Mouse (Mus musculus): ENCODE data around the gene Glt6d1. TPM values are rescaled to one million over a fixed set of nuclear protein-coding genes. Genes with fewer than 3 reads are reported as not detected.

The Glt6d1 gene
- polyA plus RNA-seq, 1 experiment from 2014 or later = not detected

GRCm38 (mm10) chr2:25785573-25786322 lies 29.9 kb downstream of the Glt6d1 start:
- H3K9ac ChIP-seq (ENCODE audit: low read depth, low read length) = no peak overlapping the region
- 0 out of 2 replicates have a peak, but pooled peaks cover 2% of the 10 kb centered on the region for H3K27me3 ChIP-seq (ENCODE audit: control insufficient read depth, insufficient read depth, low read length)
- WGBS (ENCODE audit: insufficient replicate concordance) = 66% methylated on average over 5 of the region's 5 CpGs
- H3K4me1 ChIP-seq (ENCODE audit: control insufficient read depth, insufficient read depth, low read length) = no peaks in the 10 kb centered on the region
- no peaks in the 10 kb centered on the region for H3K9me3 ChIP-seq (replicated peaks; ENCODE audit: control insufficient read depth, low read length)
- H3K4me3 ChIP-seq (ENCODE audit: low read depth, low read length) = no peak overlapping the region
- no peak overlapping the region for H3K4me2 ChIP-seq
- H3K27ac ChIP-seq (ENCODE audit: low read depth, low read length) = no peak overlapping the region
- ATAC-seq (replicated peaks; ENCODE audit: insufficient number of reproducible peaks, low FRiP score, low TSS enrichment) = no peak
- no peaks in the 10 kb centered on the region for H3K36me3 ChIP-seq (ENCODE audit: control insufficient read depth, insufficient read depth, low read length)

- no peak within 1 kb of the TSS for H3K27ac ChIP-seq (ENCODE audit: low read depth, low read length)
- no peak for ATAC-seq (replicated peaks; ENCODE audit: insufficient number of reproducible peaks, low FRiP score, low TSS enrichment)
- no peaks in the 10 kb centered on the region for H3K36me3 ChIP-seq (ENCODE audit: control insufficient read depth, insufficient read depth, low read length)
- no peak within 1 kb of the TSS for H3K4me2 ChIP-seq
- no peak within 1 kb of the TSS for H3K9ac ChIP-seq (ENCODE audit: low read depth, low read length)
- H3K4me1 ChIP-seq (ENCODE audit: control insufficient read depth, insufficient read depth, low read length) = no peaks in the 10 kb centered on the region
- 0 out of 2 replicates have a peak, but pooled peaks cover 2% of the 10 kb centered on the region for H3K27me3 ChIP-seq (ENCODE audit: control insufficient read depth, insufficient read depth, low read length)
- WGBS (ENCODE audit: insufficient replicate concordance) = 80% methylated on average over 3 of the region's 3 CpGs
- H3K9me3 ChIP-seq (replicated peaks; ENCODE audit: control insufficient read depth, low read length) = no peaks in the 10 kb centered on the region
- no peak within 1 kb of the TSS for H3K4me3 ChIP-seq (ENCODE audit: low read depth, low read length)
Measured at GRCm38 (mm10) chr2:25781957-25782356, 33.7 kb downstream of the Glt6d1 start, which contains the start of gene Gm13539. Gene Gm13539 (plus strand): TSS chr2:25782257.

- Histone ChIP-seq H3K9ac (ENCODE audit: low read depth, low read length) (no peak overlapping the region), H3K4me3 (ENCODE audit: low read depth, low read length) (no peak overlapping the region), H3K36me3 (ENCODE audit: control insufficient read depth, insufficient read depth, low read length) (no peaks in the 10 kb centered on the region), H3K4me2 (no peak overlapping the region), H3K4me1 (ENCODE audit: control insufficient read depth, insufficient read depth, low read length) (no peaks in the 10 kb centered on the region), H3K27ac (ENCODE audit: low read depth, low read length) (no peak overlapping the region), H3K9me3 (replicated peaks; ENCODE audit: control insufficient read depth, low read length) (no peaks in the 10 kb centered on the region), H3K27me3 (ENCODE audit: control insufficient read depth, insufficient read depth, low read length) (0 out of 2 replicates have a peak, but pooled peaks cover 2% of the 10 kb centered on the region)
- WGBS (ENCODE audit: insufficient replicate concordance) = 52% methylated on average over 4 of the region's 4 CpGs
- ATAC-seq (replicated peaks; ENCODE audit: insufficient number of reproducible peaks, low FRiP score, low TSS enrichment) = no peak
Measured at GRCm38 (mm10) chr2:25780921-25781320, 34.7 kb downstream of the Glt6d1 start.

- no peak for ATAC-seq (replicated peaks; ENCODE audit: insufficient number of reproducible peaks, low FRiP score, low TSS enrichment)
- H3K36me3 ChIP-seq (ENCODE audit: control insufficient read depth, insufficient read depth, low read length) = no peaks in the 10 kb centered on the region
- H3K27me3 ChIP-seq (ENCODE audit: control insufficient read depth, insufficient read depth, low read length) = 0 out of 2 replicates have a peak, but pooled peaks cover 2% of the 10 kb centered on the region
- H3K4me1 ChIP-seq (ENCODE audit: control insufficient read depth, insufficient read depth, low read length) = no peaks in the 10 kb centered on the region
- WGBS (ENCODE audit: insufficient replicate concordance) = 77% methylated on average over 9 of the region's 9 CpGs
- no peaks in the 10 kb centered on the region for H3K9me3 ChIP-seq (replicated peaks; ENCODE audit: control insufficient read depth, low read length)
- H3K9ac ChIP-seq (ENCODE audit: low read depth, low read length) = no peak overlapping the region
- no peak overlapping the region for H3K4me3 ChIP-seq (ENCODE audit: low read depth, low read length)
- no peak overlapping the region for H3K27ac ChIP-seq (ENCODE audit: low read depth, low read length)
- no peak overlapping the region for H3K4me2 ChIP-seq
Measured at GRCm38 (mm10) chr2:25779076-25779475, 36.6 kb downstream of the Glt6d1 start.

GRCm38 (mm10) chr2:25776717-25777116 lies 38.9 kb downstream of the Glt6d1 start, which contains the start of gene Lcn11:
Gene Lcn11 (plus strand): TSS chr2:25777017.
- ATAC-seq (replicated peaks; ENCODE audit: insufficient number of reproducible peaks, low FRiP score, low TSS enrichment) = no peak

GRCm38 (mm10) chr2:25775991-25776390 lies 39.7 kb downstream of the Glt6d1 start:
- no peaks in the 10 kb centered on the region for H3K36me3 ChIP-seq (ENCODE audit: control insufficient read depth, insufficient read depth, low read length)
- H3K4me1 ChIP-seq (ENCODE audit: control insufficient read depth, insufficient read depth, low read length) = no peaks in the 10 kb centered on the region
- 64% methylated on average over 3 of the region's 3 CpGs for WGBS (ENCODE audit: insufficient replicate concordance)
- H3K9me3 ChIP-seq (replicated peaks; ENCODE audit: control insufficient read depth, low read length) = no peaks in the 10 kb centered on the region
- H3K4me2 ChIP-seq = no peak overlapping the region
- H3K27me3 ChIP-seq (ENCODE audit: control insufficient read depth, insufficient read depth, low read length) = no peaks in the 10 kb centered on the region
- H3K27ac ChIP-seq (ENCODE audit: low read depth, low read length) = no peak overlapping the region
- no peak overlapping the region for H3K9ac ChIP-seq (ENCODE audit: low read depth, low read length)
- ATAC-seq (replicated peaks; ENCODE audit: insufficient number of reproducible peaks, low FRiP score, low TSS enrichment) = no peak
- no peak overlapping the region for H3K4me3 ChIP-seq (ENCODE audit: low read depth, low read length)

More at GRCm38 (mm10) chr2:25776717-25777116, 38.9 kb downstream of the Glt6d1 start, which contains the start of gene Lcn11:
- no peak within 1 kb of the TSS for H3K4me3 ChIP-seq (ENCODE audit: low read depth, low read length)
- no peaks in the 10 kb centered on the region for H3K27me3 ChIP-seq (ENCODE audit: control insufficient read depth, insufficient read depth, low read length)
- H3K9ac ChIP-seq (ENCODE audit: low read depth, low read length) = no peak within 1 kb of the TSS
- H3K4me2 ChIP-seq = no peak within 1 kb of the TSS
- no peaks in the 10 kb centered on the region for H3K4me1 ChIP-seq (ENCODE audit: control insufficient read depth, insufficient read depth, low read length)
- no peaks in the 10 kb centered on the region for H3K36me3 ChIP-seq (ENCODE audit: control insufficient read depth, insufficient read depth, low read length)
- H3K9me3 ChIP-seq (replicated peaks; ENCODE audit: control insufficient read depth, low read length) = no peaks in the 10 kb centered on the region
- H3K27ac ChIP-seq (ENCODE audit: low read depth, low read length) = no peak within 1 kb of the TSS
- WGBS (ENCODE audit: insufficient replicate concordance) = 81% methylated on average over 1 of the region's 1 CpGs

- Histone ChIP-seq H3K4me2 (no peak overlapping the region), H3K27me3 (ENCODE audit: control insufficient read depth, insufficient read depth, low read length) (no peaks in the 10 kb centered on the region), H3K9me3 (replicated peaks; ENCODE audit: control insufficient read depth, low read length) (no peaks in the 10 kb centered on the region), H3K27ac (ENCODE audit: low read depth, low read length) (no peak overlapping the region), H3K4me1 (ENCODE audit: control insufficient read depth, insufficient read depth, low read length) (no peaks in the 10 kb centered on the region), H3K9ac (ENCODE audit: low read depth, low read length) (no peak overlapping the region), H3K4me3 (ENCODE audit: low read depth, low read length) (no peak overlapping the region), H3K36me3 (ENCODE audit: control insufficient read depth, insufficient read depth, low read length) (no peaks in the 10 kb centered on the region)
- ATAC-seq (replicated peaks; ENCODE audit: insufficient number of reproducible peaks, low FRiP score, low TSS enrichment) = no peak
- 63% methylated on average over 2 of the region's 2 CpGs for WGBS (ENCODE audit: insufficient replicate concordance)
Measured at GRCm38 (mm10) chr2:25774640-25775039, 41.0 kb downstream of the Glt6d1 start.

GRCm38 (mm10) chr2:25773507-25773906 lies 42.1 kb downstream of the Glt6d1 start:
- no peak overlapping the region for H3K4me2 ChIP-seq
- 80% methylated on average over 2 of the region's 2 CpGs for WGBS (ENCODE audit: insufficient replicate concordance)
- no peaks in the 10 kb centered on the region for H3K36me3 ChIP-seq (ENCODE audit: control insufficient read depth, insufficient read depth, low read length)
- H3K4me1 ChIP-seq (ENCODE audit: control insufficient read depth, insufficient read depth, low read length) = no peaks in the 10 kb centered on the region
- H3K27ac ChIP-seq (ENCODE audit: low read depth, low read length) = no peak overlapping the region
- no peak overlapping the region for H3K9ac ChIP-seq (ENCODE audit: low read depth, low read length)
- H3K4me3 ChIP-seq (ENCODE audit: low read depth, low read length) = no peak overlapping the region
- no peak for ATAC-seq (replicated peaks; ENCODE audit: insufficient number of reproducible peaks, low FRiP score, low TSS enrichment)
- H3K9me3 ChIP-seq (replicated peaks; ENCODE audit: control insufficient read depth, low read length) = no peaks in the 10 kb centered on the region
- H3K27me3 ChIP-seq (ENCODE audit: control insufficient read depth, insufficient read depth, low read length) = no peaks in the 10 kb centered on the region

GRCm38 (mm10) chr2:25767764-25768163 lies 47.9 kb downstream of the Glt6d1 start:
- Histone ChIP-seq H3K27ac (ENCODE audit: low read depth, low read length) (no peak overlapping the region), H3K4me2 (no peak overlapping the region), H3K4me3 (ENCODE audit: low read depth, low read length) (no peak overlapping the region), H3K36me3 (ENCODE audit: control insufficient read depth, insufficient read depth, low read length) (no peaks in the 10 kb centered on the region), H3K9me3 (replicated peaks; ENCODE audit: control insufficient read depth, low read length) (no peaks in the 10 kb centered on the region), H3K4me1 (ENCODE audit: control insufficient read depth, insufficient read depth, low read length) (no peaks in the 10 kb centered on the region), H3K27me3 (ENCODE audit: control insufficient read depth, insufficient read depth, low read length) (no peaks in the 10 kb centered on the region), H3K9ac (ENCODE audit: low read depth, low read length) (no peak overlapping the region)
- ATAC-seq (replicated peaks; ENCODE audit: insufficient number of reproducible peaks, low FRiP score, low TSS enrichment) = no peak
- WGBS (ENCODE audit: insufficient replicate concordance) = 70% methylated on average over 4 of the region's 4 CpGs

All from heart, embryonic 11.5 days (tissue).